Mouse (Mus musculus) bone marrow, adult 2 months (tissue): ENCODE data around the gene Adam22.

ENCODE experiments used
- CTCF ChIP-seq: fragments of 200-500 bp; IDR thresholded peaks from 2 replicates; pipeline ENCODE4 v1.5.1; 2011; ENCODE audit warnings: low read length, control low read depth; ENCODE audit not compliant: control insufficient read depth, insufficient read depth
- POLR2A ChIP-seq: fragments of 200-500 bp; IDR thresholded peaks from 2 replicates; pipeline ENCODE4 v1.6.1; 2011; ENCODE audit warnings: low read depth, mild to moderate bottlenecking, control low read depth, low read length, borderline replicate concordance; ENCODE audit not compliant: control insufficient read depth

- no peak for TF ChIP-seq CTCF
- no peak for TF ChIP-seq POLR2A
Observed at GRCm38 (mm10) chr5:8221630-8222029, 146.3 kb downstream of the Adam22 start.
